Comparison of ENCODE assay signal across 26 mouse cellular contexts in the genomic region with DNA sequence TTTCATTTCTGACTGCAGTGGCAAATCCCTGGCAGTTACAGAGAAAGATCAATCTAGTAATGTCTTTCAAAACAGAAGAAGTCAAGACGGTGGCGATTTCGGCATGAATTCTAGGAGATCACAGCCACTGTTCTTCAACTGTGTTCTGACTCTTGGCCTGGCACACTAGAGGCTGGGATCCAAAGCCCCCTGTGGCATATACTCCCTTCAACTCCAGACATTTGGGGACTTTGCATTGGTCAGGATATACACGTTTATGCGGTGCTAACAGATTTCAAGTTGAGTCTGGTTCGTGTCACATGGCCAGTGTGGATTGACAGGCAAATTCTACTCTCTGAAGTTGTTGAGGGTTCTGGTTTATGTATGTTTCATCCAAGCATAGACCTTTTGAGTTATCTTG.
"Had no signal": no experiment of that assay in that cellular context is flagged by ENCODE, and none has a peak within 500 bp of the region (broad histone marks: within the 10 kb centered on the region; RNA-seq: fewer than 3 reads in every experiment).

No protein-coding gene starts in this region.

- H3K4me3 ChIP-seq: embryonic facial prominence, embryonic 10.5 days; embryonic facial prominence, embryonic 12.5 days; embryonic facial prominence, embryonic 13.5 days; embryonic facial prominence, embryonic 15.5 days; erythroblast, embryonic 14.5 days; forebrain, embryonic 10.5 days; forebrain, embryonic 12.5 days; forebrain, embryonic 13.5 days; forebrain, embryonic 15.5 days; gastrocnemius, adult 2 months had no signal

- H3K27ac ChIP-seq: embryonic facial prominence, embryonic 10.5 days; embryonic facial prominence, embryonic 12.5 days; embryonic facial prominence, embryonic 13.5 days; embryonic facial prominence, embryonic 15.5 days; forebrain, embryonic 10.5 days; forebrain, embryonic 12.5 days; forebrain, embryonic 13.5 days; forebrain, embryonic 15.5 days; gastrocnemius, adult 2 months had no signal

- H3K27me3 ChIP-seq: embryonic facial prominence, embryonic 12.5 days; embryonic facial prominence, embryonic 13.5 days had no signal

- H3K36me3 ChIP-seq: embryonic facial prominence, embryonic 10.5 days; embryonic facial prominence, embryonic 12.5 days; embryonic facial prominence, embryonic 13.5 days; embryonic facial prominence, embryonic 15.5 days; forebrain, embryonic 10.5 days; forebrain, embryonic 12.5 days; forebrain, embryonic 15.5 days had no signal

- DNase-seq: cerebellum, adult 18-20 months; cerebellum, adult 2 months; cerebellum, adult 8-10 months; cerebellum, adult 9-10 months; cerebellum, adult 9-11 months; cerebellum, postnatal 10 days; cerebellum, postnatal 14 days; cerebellum, postnatal 25 days; cerebellum, postnatal 36 days; embryo, embryonic 11 days; forebrain, postnatal 0 days; gastrocnemius, adult 2 months; gastrocnemius, postnatal 10 days; gastrocnemius, postnatal 14 days; gastrocnemius, postnatal 25 days; gastrocnemius, postnatal 36 days; heart, adult 18-20 months had no signal

- H3K4me1 ChIP-seq: embryonic facial prominence, embryonic 12.5 days; embryonic facial prominence, embryonic 13.5 days; embryonic facial prominence, embryonic 15.5 days; forebrain, embryonic 15.5 days had no signal

- H3K9me3 ChIP-seq: embryonic facial prominence, embryonic 10.5 days; embryonic facial prominence, embryonic 12.5 days; embryonic facial prominence, embryonic 13.5 days; embryonic facial prominence, embryonic 15.5 days; forebrain, embryonic 10.5 days; forebrain, embryonic 12.5 days; forebrain, embryonic 13.5 days; forebrain, embryonic 15.5 days had no signal
